Mouse (Mus musculus): ENCODE measurements around the gene Tom1l2. TPM values are rescaled to one million over a fixed set of nuclear protein-coding genes. Genes with fewer than 3 reads are reported as not detected.

Tom1l2 gene
- polyA plus RNA-seq, 1 experiment from 2014 or later = 47.3 TPM

- Histone ChIP-seq H3K4me2 (replicated peaks) (no peak overlapping the region), H3K4me1 (replicated peaks; ENCODE audit: control insufficient read depth, insufficient read depth, low read length) (peaks cover 43% of the 10 kb centered on the region), H3K4me3 (replicated peaks; ENCODE audit: low read length) (no peak overlapping the region), H3K27me3 (ENCODE audit: control insufficient read depth, insufficient read depth, low read length) (no peaks in the 10 kb centered on the region), H3K9me3 (ENCODE audit: control insufficient read depth, low read length) (no peaks in the 10 kb centered on the region), H3K27ac (peak overlapping the region; percentile 70), H3K36me3 (replicated peaks; ENCODE audit: control insufficient read depth, insufficient read depth) (peaks cover 77% of the 10 kb centered on the region), H3K9ac (peak overlapping the region; percentile 44; the same call in 1 of the 2 replicates)
- 64% methylated on average over 26 of the region's 26 CpGs for WGBS
- DNase-seq (ENCODE audit: low spot score) (no peak), ATAC-seq (ENCODE audit: low FRiP score) (no peak)
Observed at GRCm38 (mm10) chr11:60202710-60203638, 149.7 kb downstream of the Tom1l2 start.

GRCm38 (mm10) chr11:60200384-60200783 lies 152.3 kb downstream of the Tom1l2 start:
- Histone ChIP-seq H3K4me3 (replicated peaks; ENCODE audit: low read length) (no peak overlapping the region), H3K36me3 (replicated peaks; ENCODE audit: control insufficient read depth, insufficient read depth) (peaks cover 90% of the 10 kb centered on the region), H3K9ac (peak overlapping the region; percentile 52; the same call in 1 of the 2 replicates), H3K27ac (peak overlapping the region; percentile 87), H3K4me2 (replicated peaks) (no peak overlapping the region), H3K9me3 (ENCODE audit: control insufficient read depth, low read length) (no peaks in the 10 kb centered on the region), H3K27me3 (ENCODE audit: control insufficient read depth, insufficient read depth, low read length) (no peaks in the 10 kb centered on the region), H3K4me1 (replicated peaks; ENCODE audit: control insufficient read depth, insufficient read depth, low read length) (peaks cover 21% of the 10 kb centered on the region)
- WGBS = 88% methylated on average over 11 of the region's 11 CpGs
- DNase-seq (ENCODE audit: low spot score) = no peak
- ATAC-seq (ENCODE audit: low FRiP score) = no peak

GRCm38 (mm10) chr11:60199702-60200184 lies 153.0 kb downstream of the Tom1l2 start:
- Histone ChIP-seq H3K27me3 (ENCODE audit: control insufficient read depth, insufficient read depth, low read length) (no peaks in the 10 kb centered on the region), H3K36me3 (replicated peaks; ENCODE audit: control insufficient read depth, insufficient read depth) (peaks cover 93% of the 10 kb centered on the region), H3K27ac (peak overlapping the region; percentile 87), H3K9me3 (ENCODE audit: control insufficient read depth, low read length) (no peaks in the 10 kb centered on the region), H3K4me3 (replicated peaks; ENCODE audit: low read length) (no peak overlapping the region), H3K9ac (peak overlapping the region; percentile 52), H3K4me2 (replicated peaks) (peak overlapping the region; percentile 37), H3K4me1 (replicated peaks; ENCODE audit: control insufficient read depth, insufficient read depth, low read length) (peaks cover 21% of the 10 kb centered on the region)
- ATAC-seq (ENCODE audit: low FRiP score) = peak; percentile 79
- peak; percentile 97 for DNase-seq (ENCODE audit: low spot score)
- 10% methylated on average over 18 of the region's 18 CpGs for WGBS

GRCm38 (mm10) chr11:60198651-60199050 lies 154.1 kb downstream of the Tom1l2 start:
- no peak overlapping the region for H3K9ac ChIP-seq
- peaks cover 20% of the 10 kb centered on the region for H3K4me1 ChIP-seq (replicated peaks; ENCODE audit: control insufficient read depth, insufficient read depth, low read length)
- no peaks in the 10 kb centered on the region for H3K27me3 ChIP-seq (ENCODE audit: control insufficient read depth, insufficient read depth, low read length)
- no peak overlapping the region for H3K27ac ChIP-seq
- DNase-seq (ENCODE audit: low spot score) (no peak), ATAC-seq (ENCODE audit: low FRiP score) (no peak)
- 93% methylated on average over 12 of the region's 12 CpGs for WGBS
- H3K36me3 ChIP-seq (replicated peaks; ENCODE audit: control insufficient read depth, insufficient read depth) = peaks cover 94% of the 10 kb centered on the region
- no peak overlapping the region for H3K4me2 ChIP-seq (replicated peaks)
- no peaks in the 10 kb centered on the region for H3K9me3 ChIP-seq (ENCODE audit: control insufficient read depth, low read length)
- no peak overlapping the region for H3K4me3 ChIP-seq (replicated peaks; ENCODE audit: low read length)

GRCm38 (mm10) chr11:60197998-60198619 lies 154.6 kb downstream of the Tom1l2 start:
- Histone ChIP-seq H3K36me3 (replicated peaks; ENCODE audit: control insufficient read depth, insufficient read depth) (peaks cover 92% of the 10 kb centered on the region), H3K4me1 (replicated peaks; ENCODE audit: control insufficient read depth, insufficient read depth, low read length) (peaks cover 15% of the 10 kb centered on the region), H3K9ac (no peak overlapping the region), H3K9me3 (ENCODE audit: control insufficient read depth, low read length) (no peaks in the 10 kb centered on the region), H3K4me2 (replicated peaks) (no peak overlapping the region), H3K27me3 (ENCODE audit: control insufficient read depth, insufficient read depth, low read length) (no peaks in the 10 kb centered on the region), H3K27ac (0 out of 2 replicates have a peak overlapping the region, but pooled peaks have one; percentile 26), H3K4me3 (replicated peaks; ENCODE audit: low read length) (no peak overlapping the region)
- WGBS = 87% methylated on average over 24 of the region's 24 CpGs
- no peak for DNase-seq (ENCODE audit: low spot score)
- ATAC-seq (ENCODE audit: low FRiP score) = no peak

- Histone ChIP-seq H3K27me3 (ENCODE audit: control insufficient read depth, insufficient read depth, low read length) (no peaks in the 10 kb centered on the region), H3K9ac (no peak overlapping the region), H3K27ac (no peak overlapping the region), H3K4me3 (replicated peaks; ENCODE audit: low read length) (no peak overlapping the region), H3K9me3 (ENCODE audit: control insufficient read depth, low read length) (no peaks in the 10 kb centered on the region), H3K4me1 (replicated peaks; ENCODE audit: control insufficient read depth, insufficient read depth, low read length) (peaks cover 12% of the 10 kb centered on the region; the same call in 1 of the 2 replicates), H3K4me2 (replicated peaks) (no peak overlapping the region), H3K36me3 (replicated peaks; ENCODE audit: control insufficient read depth, insufficient read depth) (peaks cover 90% of the 10 kb centered on the region)
- WGBS = 79% methylated on average over 5 of the region's 5 CpGs
- DNase-seq (ENCODE audit: low spot score) (no peak), ATAC-seq (ENCODE audit: low FRiP score) (no peak)
Observed at GRCm38 (mm10) chr11:60196344-60196743, 156.4 kb downstream of the Tom1l2 start.

GRCm38 (mm10) chr11:60195108-60195507 lies 157.6 kb downstream of the Tom1l2 start:
- ATAC-seq (ENCODE audit: low FRiP score) (no peak), DNase-seq (ENCODE audit: low spot score) (no peak)

GRCm38 (mm10) chr11:60193556-60193955 lies 159.1 kb downstream of the Tom1l2 start:
- H3K27me3 ChIP-seq (ENCODE audit: control insufficient read depth, insufficient read depth, low read length) = no peaks in the 10 kb centered on the region
- H3K9ac ChIP-seq = no peak overlapping the region
- no peak for DNase-seq (ENCODE audit: low spot score)
- WGBS = 62% methylated on average over 4 of the region's 4 CpGs
- peak overlapping the region; percentile 38; the same call in 1 of the 2 replicates for H3K27ac ChIP-seq
- no peaks in the 10 kb centered on the region for H3K9me3 ChIP-seq (ENCODE audit: control insufficient read depth, low read length)
- no peak overlapping the region for H3K4me2 ChIP-seq (replicated peaks)
- H3K4me3 ChIP-seq (replicated peaks; ENCODE audit: low read length) = no peak overlapping the region
- peaks cover 96% of the 10 kb centered on the region for H3K36me3 ChIP-seq (replicated peaks; ENCODE audit: control insufficient read depth, insufficient read depth)
- peak; percentile 7; the same call in 1 of the 2 replicates for ATAC-seq (ENCODE audit: low FRiP score)
- H3K4me1 ChIP-seq (replicated peaks; ENCODE audit: control insufficient read depth, insufficient read depth, low read length) = 0 out of 2 replicates have a peak, but pooled peaks cover 6% of the 10 kb centered on the region

More at GRCm38 (mm10) chr11:60195108-60195507, 157.6 kb downstream of the Tom1l2 start:
- H3K4me3 ChIP-seq (replicated peaks; ENCODE audit: low read length) = no peak overlapping the region
- no peaks in the 10 kb centered on the region for H3K9me3 ChIP-seq (ENCODE audit: control insufficient read depth, low read length)
- no peak overlapping the region for H3K9ac ChIP-seq
- no peak overlapping the region for H3K27ac ChIP-seq
- H3K36me3 ChIP-seq (replicated peaks; ENCODE audit: control insufficient read depth, insufficient read depth) = peaks cover 91% of the 10 kb centered on the region
- no peaks in the 10 kb centered on the region for H3K27me3 ChIP-seq (ENCODE audit: control insufficient read depth, insufficient read depth, low read length)
- H3K4me2 ChIP-seq (replicated peaks) = no peak overlapping the region
- peaks cover 11% of the 10 kb centered on the region; the same call in 1 of the 2 replicates for H3K4me1 ChIP-seq (replicated peaks; ENCODE audit: control insufficient read depth, insufficient read depth, low read length)

GRCm38 (mm10) chr11:60192534-60192933 lies 160.2 kb downstream of the Tom1l2 start:
- ATAC-seq (ENCODE audit: low FRiP score) (no peak), DNase-seq (ENCODE audit: low spot score) (no peak)
- WGBS = 80% methylated on average over 6 of the region's 6 CpGs
- peak overlapping the region; percentile 5; the same call in 1 of the 2 replicates for H3K27ac ChIP-seq
- H3K9me3 ChIP-seq (ENCODE audit: control insufficient read depth, low read length) = no peaks in the 10 kb centered on the region
- 0 out of 2 replicates have a peak, but pooled peaks cover 6% of the 10 kb centered on the region for H3K4me1 ChIP-seq (replicated peaks; ENCODE audit: control insufficient read depth, insufficient read depth, low read length)
- H3K4me2 ChIP-seq (replicated peaks) = no peak overlapping the region
- no peak overlapping the region for H3K4me3 ChIP-seq (replicated peaks; ENCODE audit: low read length)
- peaks cover 96% of the 10 kb centered on the region for H3K36me3 ChIP-seq (replicated peaks; ENCODE audit: control insufficient read depth, insufficient read depth)
- no peaks in the 10 kb centered on the region for H3K27me3 ChIP-seq (ENCODE audit: control insufficient read depth, insufficient read depth, low read length)
- no peak overlapping the region for H3K9ac ChIP-seq

Data from hindbrain, embryonic 14.5 days (tissue).